Mouse (Mus musculus) stomach, postnatal 0 days (tissue): ENCODE measurements at regions not wholly inside any gene's neighbourhood (a gene's known extent, or its start where the extent isn't known, plus 50 kb on each side); places are given as distances from the start of the nearest gene placed in this dataset.
A peak's percentile ranks its signal among the peaks of the same experiment; 100 is the strongest.
"Not testable (repeated sequence)": the region's sequence is repeated elsewhere in the genome, so short reads cannot be mapped to it uniquely, and the experiment has no call there.

ENCODE experiments used
- ATAC-seq: fragments of 200-750 bp; cut with Nextera tagmentation; 2 replicates; pipeline ENCODE4 v1.8.0; 2017; ENCODE audit not compliant: low FRiP score, low TSS enrichment
- DNase-seq: peaks from one replicate; pipeline ENCODE4 v3.0.0-alpha.2; 2016; ENCODE audit warnings: low spot score
- H3K27ac ChIP-seq: fragments of 300-500 bp; sonication (generic); replicated peaks from 2 replicates; pipeline ENCODE4 v1.5.1; 2014; ENCODE audit warnings: mild to moderate bottlenecking, control low read depth
- H3K27me3 ChIP-seq: fragments of 300-500 bp; sonication (generic); 2 replicates; pipeline ENCODE4 v1.6.1; 2014; ENCODE audit warnings: low read length; ENCODE audit not compliant: control insufficient read depth, insufficient read depth
- H3K36me3 ChIP-seq: fragments of 300-500 bp; sonication (generic); 2 replicates; pipeline ENCODE4 v1.6.1; 2014; ENCODE audit warnings: low read length, mixed read lengths; ENCODE audit not compliant: control insufficient read depth, insufficient read depth
- H3K4me1 ChIP-seq: fragments of 300-500 bp; sonication (generic); replicated peaks from 2 replicates; pipeline ENCODE4 v1.6.1; 2014; ENCODE audit warnings: antibody characterized with exemption; ENCODE audit not compliant: control insufficient read depth, insufficient read depth
- H3K4me2 ChIP-seq: fragments of 300-500 bp; sonication (generic); replicated peaks from 2 replicates; pipeline ENCODE4 v1.6.1; 2014; ENCODE audit warnings: low read depth, mild to moderate bottlenecking, control low read depth, moderate library complexity
- H3K4me3 ChIP-seq: fragments of 300-500 bp; sonication (generic); 2 replicates; pipeline ENCODE4 v1.5.1; 2014; ENCODE audit warnings: low read depth, low read length, control low read depth
- H3K9ac ChIP-seq: fragments of 300-500 bp; sonication (generic); 2 replicates; pipeline ENCODE4 v1.6.1; 2014; ENCODE audit warnings: mild to moderate bottlenecking, low read length, control low read depth, mixed read lengths
- H3K9me3 ChIP-seq: fragments of 300-500 bp; sonication (generic); 2 replicates; pipeline ENCODE4 v1.6.1; 2016; ENCODE audit warnings: low read length; ENCODE audit not compliant: control insufficient read depth
- CTCF ChIP-seq: IDR thresholded peaks from 2 replicates; pipeline ENCODE4 v1.5.1; 2016; ENCODE audit warnings: antibody characterized with exemption, low read depth, mild to moderate bottlenecking, moderate library complexity
- EP300 ChIP-seq: optimal IDR thresholded peaks from 2 replicates; pipeline ENCODE3; 2016; ENCODE audit warnings: antibody characterized with exemption
- whole genome bisulfite sequencing: fragments of 180-500 bp; shearing (Covaris S2); extraction: QIAGEN DNeasy Blood & Tissue Kit; methylation state at CpG from one replicate; pipeline ENCODE4 v1.1.7; 2014; 5-methylcytosine and 5-hydroxymethylcytosine counted together

DNA sequence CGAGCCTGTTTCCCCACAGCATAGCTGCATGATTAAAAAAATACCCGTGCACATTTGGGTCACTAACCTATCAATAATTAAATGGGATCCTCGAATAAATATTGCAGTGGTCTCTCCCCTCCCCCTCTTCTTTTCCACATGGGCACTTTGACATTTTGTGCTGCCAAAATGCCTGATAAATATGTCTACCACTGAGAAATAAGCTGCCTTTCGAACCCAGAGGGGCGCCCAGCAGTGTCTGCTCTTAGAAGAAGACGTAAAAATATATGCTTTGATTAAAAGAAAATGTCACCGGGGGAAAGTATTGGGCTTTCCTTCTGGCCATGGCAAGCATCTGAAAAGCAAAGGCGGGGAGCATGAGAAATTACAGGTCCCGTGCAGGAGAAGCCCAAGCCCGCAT is 152.6 kb upstream of the Frmd4a start:
- DNase-seq: no peak
- TF ChIP-seq CTCF: no peak
- TF ChIP-seq EP300: no peak
- no peaks in the 10 kb centered on the region for H3K9me3 ChIP-seq
- no peak overlapping the region for H3K9ac ChIP-seq
- H3K4me3 ChIP-seq: no peak overlapping the region
- no peaks in the 10 kb centered on the region for H3K36me3 ChIP-seq
- no peaks in the 10 kb centered on the region for H3K27me3 ChIP-seq
- WGBS: 75% methylated on average over 10 of the region's 10 CpGs
- no peak overlapping the region for H3K4me2 ChIP-seq
- ATAC-seq: no peak
- H3K4me1 ChIP-seq: no peaks in the 10 kb centered on the region
- H3K27ac ChIP-seq: no peak overlapping the region

DNA sequence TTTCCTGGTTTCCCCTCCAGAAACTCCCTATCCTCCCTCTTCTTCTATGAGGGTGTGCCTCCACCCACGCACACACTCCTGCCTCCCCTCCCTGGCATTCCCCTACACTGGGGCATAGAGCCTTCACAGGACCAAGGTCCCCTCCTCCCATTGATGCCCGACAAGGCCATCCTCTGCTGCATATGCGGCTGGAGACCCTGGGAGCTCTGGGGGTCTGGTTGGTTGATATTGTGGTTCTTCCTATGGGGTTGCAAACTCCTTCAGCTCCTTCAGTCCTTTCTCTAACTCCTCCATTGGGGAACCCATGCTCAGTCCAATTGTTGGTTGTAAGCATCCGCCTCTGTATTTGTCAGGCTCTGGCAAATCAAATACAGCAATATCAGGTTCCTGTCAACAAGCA is 150.8 kb upstream of the Frmd4a start:
- WGBS: 89% methylated on average over 4 of the region's 4 CpGs
- not testable (repeated sequence) for H3K36me3 ChIP-seq, H3K4me2 ChIP-seq, DNase-seq, H3K27ac ChIP-seq, H3K4me1 ChIP-seq, ATAC-seq, H3K27me3 ChIP-seq, H3K9me3 ChIP-seq, H3K9ac ChIP-seq, H3K4me3 ChIP-seq

DNA sequence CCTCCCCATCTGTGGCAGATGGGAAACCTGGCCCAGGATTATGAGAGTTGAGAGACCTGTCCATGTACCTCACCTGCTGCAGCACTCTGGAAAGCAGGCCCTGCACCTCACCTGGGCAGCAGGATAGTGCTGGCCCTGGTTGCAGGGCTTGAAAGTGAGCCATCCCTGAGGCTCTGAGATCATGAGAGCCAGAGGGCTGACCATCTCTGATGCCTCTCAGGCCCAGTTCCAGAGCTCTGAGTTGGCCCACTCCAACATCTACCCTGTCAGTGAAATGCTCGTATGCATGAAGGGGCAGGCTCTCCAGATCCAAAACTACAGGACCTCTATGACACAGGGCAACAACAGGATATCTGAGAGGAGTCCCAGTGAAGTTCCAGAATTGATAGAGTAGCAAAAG is 147.8 kb upstream of the Frmd4a start:
- no peaks in the 10 kb centered on the region for H3K27me3 ChIP-seq
- H3K9me3 ChIP-seq: no peaks in the 10 kb centered on the region
- no peak overlapping the region for H3K4me2 ChIP-seq
- WGBS: 67% methylated on average over 1 of the region's 1 CpGs
- H3K9ac ChIP-seq: no peak overlapping the region
- no peak for ATAC-seq
- H3K36me3 ChIP-seq: no peaks in the 10 kb centered on the region
- H3K4me1 ChIP-seq: no peaks in the 10 kb centered on the region
- no peak overlapping the region for H3K4me3 ChIP-seq
- TF ChIP-seq EP300 (no peak), CTCF (no peak)
- no peak overlapping the region for H3K27ac ChIP-seq
- no peak for DNase-seq

DNA sequence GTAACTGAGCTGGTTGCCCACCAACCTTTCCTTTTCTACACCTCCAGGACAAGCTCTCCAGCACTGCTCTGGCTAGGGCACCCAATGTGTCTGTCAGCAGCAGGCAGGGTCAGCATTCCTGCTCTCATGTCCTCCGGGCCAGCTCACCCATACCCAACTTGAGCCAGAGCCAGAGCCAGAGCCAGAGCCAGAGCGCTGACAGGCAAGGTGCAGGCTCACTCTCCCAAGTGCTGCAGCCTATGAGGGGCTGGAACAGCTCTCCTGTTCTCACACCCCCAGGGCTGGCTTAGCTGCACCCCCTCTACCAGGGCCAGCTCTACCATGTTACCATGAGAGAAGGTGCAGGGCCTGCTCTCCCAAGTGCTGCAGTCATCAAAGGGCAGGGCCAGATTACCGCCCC is 145.8 kb upstream of the Frmd4a start:
- no peaks in the 10 kb centered on the region for H3K4me1 ChIP-seq
- no peaks in the 10 kb centered on the region for H3K27me3 ChIP-seq
- ATAC-seq (no peak), DNase-seq (no peak)
- H3K9me3 ChIP-seq: no peaks in the 10 kb centered on the region
- 77% methylated on average over 3 of the region's 3 CpGs for WGBS
- H3K36me3 ChIP-seq: no peaks in the 10 kb centered on the region
- H3K27ac ChIP-seq: no peak overlapping the region
- H3K9ac ChIP-seq: no peak overlapping the region
- TF ChIP-seq CTCF (no peak), EP300 (no peak)
- H3K4me2 ChIP-seq: no peak overlapping the region
- no peak overlapping the region for H3K4me3 ChIP-seq

DNA sequence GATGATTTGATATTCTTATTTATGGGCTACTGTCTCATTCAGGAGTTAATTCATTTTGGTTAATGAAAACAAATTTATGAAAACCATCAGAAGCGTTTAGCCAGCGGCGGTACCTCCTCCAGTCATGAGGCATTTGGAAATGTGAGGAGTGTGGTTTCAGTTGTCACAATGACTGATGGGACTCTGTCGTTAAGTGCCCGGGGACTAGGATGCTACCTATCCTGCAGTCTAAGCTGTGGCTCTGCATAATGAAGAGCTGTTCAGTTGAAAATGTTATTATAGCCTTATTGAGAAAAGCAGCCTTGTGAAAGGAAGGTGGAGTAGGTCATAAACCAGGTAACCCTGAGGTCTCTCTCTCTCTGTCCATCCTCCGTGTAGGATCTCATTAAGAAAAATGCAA is 130.5 kb upstream of the Frmd4a start:
- no peak for TF ChIP-seq CTCF
- no peak for TF ChIP-seq EP300
- DNase-seq (no peak), ATAC-seq (no peak)
- Histone ChIP-seq H3K4me3 (no peak overlapping the region), H3K9ac (no peak overlapping the region), H3K27me3 (no peaks in the 10 kb centered on the region), H3K27ac (no peak overlapping the region), H3K36me3 (no peaks in the 10 kb centered on the region), H3K4me1 (no peaks in the 10 kb centered on the region), H3K9me3 (no peaks in the 10 kb centered on the region), H3K4me2 (no peak overlapping the region)
- WGBS: 22% methylated on average over 6 of the region's 6 CpGs

DNA sequence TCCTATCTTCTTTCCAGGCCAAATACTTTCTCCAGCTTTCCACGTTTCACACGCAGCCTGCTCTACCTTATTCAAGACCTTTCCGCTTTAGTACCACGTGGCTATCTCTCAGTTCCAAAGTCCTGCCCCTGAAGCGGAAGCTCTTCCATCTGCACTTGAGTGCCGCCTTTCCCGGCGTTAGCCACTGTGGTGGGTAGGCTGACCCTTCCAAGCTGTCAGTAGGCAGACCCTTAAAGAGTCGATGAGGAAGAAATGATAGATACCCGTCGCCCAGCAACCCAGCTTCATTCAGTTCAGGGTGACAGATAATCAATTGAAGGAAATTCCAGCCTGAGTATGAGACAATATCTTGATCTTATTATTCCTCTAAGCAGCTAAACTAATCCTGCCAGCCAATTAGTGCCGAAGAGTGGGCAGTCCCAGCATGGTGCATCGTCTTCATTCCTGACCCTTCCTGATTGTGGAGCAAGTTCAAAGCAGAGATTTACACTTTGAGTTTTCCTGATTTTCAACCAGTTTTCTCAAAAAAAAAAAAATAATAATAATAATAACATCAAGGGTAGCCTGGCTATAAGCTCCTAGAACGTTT is 129.6 kb upstream of the Frmd4a start:
- Histone ChIP-seq H3K4me2 (0 out of 2 replicates have a peak overlapping the region, but pooled peaks have one; percentile 20), H3K4me3 (no peak overlapping the region), H3K4me1 (no peaks in the 10 kb centered on the region), H3K9ac (no peak overlapping the region), H3K27ac (no peak overlapping the region), H3K9me3 (no peaks in the 10 kb centered on the region), H3K36me3 (no peaks in the 10 kb centered on the region), H3K27me3 (no peaks in the 10 kb centered on the region)
- TF ChIP-seq EP300 (no peak), CTCF (no peak)
- 28% methylated on average over 14 of the region's 14 CpGs for WGBS
- no peak for DNase-seq
- ATAC-seq: no peak
